Mouse (Mus musculus) brain, embryonic 14.5 days (tissue): ENCODE measurements around the gene Pcif1. TPM values are rescaled to one million over a fixed set of nuclear protein-coding genes. Genes with fewer than 3 reads are reported as not detected.

Source experiments
- DNase-seq: peaks from one replicate; pipeline ENCODE4 v3.0.0-alpha.2; 2011; ENCODE audit warnings: low read depth
- CTCF ChIP-seq: fragments of 200-500 bp; IDR thresholded peaks from 2 replicates; pipeline ENCODE4 v1.5.1; 2012; ENCODE audit warnings: inconsistent platforms, mild to moderate bottlenecking, moderate library complexity, borderline replicate concordance; ENCODE audit not compliant: insufficient read depth, insufficient read length; ENCODE audit errors: extremely low read depth
- POLR2A ChIP-seq: fragments of 200-500 bp; IDR thresholded peaks from 2 replicates; pipeline ENCODE4 v1.6.1; 2012; ENCODE audit warnings: mild to moderate bottlenecking, inconsistent platforms, borderline replicate concordance; ENCODE audit not compliant: poor library complexity, insufficient read depth, insufficient read length, severe bottlenecking; ENCODE audit errors: extremely low read depth
- polyA plus RNA-seq: library from polyadenylated mRNA; depleted of rRNA; stranded (reverse); fragments of >200 nt; gene quantifications from 2 replicates; pipeline ENCODE4 v1.2.3, GENCODE M21; 2012; rRNA removed

The Pcif1 gene
- polyA plus RNA-seq, 1 experiment, result 55.5 TPM

DNA sequence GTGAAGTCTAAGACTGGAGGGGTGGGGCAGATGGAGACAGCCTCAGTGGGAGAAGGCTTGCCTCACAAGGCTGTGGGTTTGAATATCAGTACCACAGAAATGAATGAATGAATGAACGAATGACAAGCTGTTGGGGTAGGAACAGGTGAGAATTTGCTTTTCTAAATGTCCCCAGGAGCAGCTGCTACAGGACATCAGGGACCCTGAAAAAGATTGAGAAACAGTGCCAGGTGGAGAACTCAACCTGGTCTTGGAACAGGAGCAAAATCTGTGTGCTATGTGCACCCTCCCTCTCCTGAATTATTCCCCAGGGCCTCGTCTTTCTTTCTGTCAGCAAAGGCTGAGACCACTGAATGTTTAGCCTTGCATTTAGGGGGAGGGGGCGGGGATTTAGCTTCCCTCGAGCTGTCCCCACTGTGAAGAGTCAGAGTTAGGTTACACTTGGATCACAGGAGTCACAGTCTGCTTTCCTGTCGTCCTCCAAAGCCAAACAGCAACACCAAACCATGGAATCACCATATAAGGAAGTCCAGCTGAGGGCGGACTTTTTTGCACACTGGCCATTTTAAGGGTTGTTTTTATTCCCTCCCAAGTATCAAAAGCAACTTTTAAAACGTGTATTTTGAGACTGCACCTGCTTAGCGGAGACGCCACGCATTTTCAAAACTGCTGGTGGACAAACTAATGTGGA, 61.2 kb downstream of the Pcif1 start, which contains the start of gene Mmp9:
Gene Mmp9 (plus strand): TSS at position 641 of the 691 bp plus-strand sequence.
- no peak for TF ChIP-seq POLR2A
- TF ChIP-seq CTCF, result no peak
- no peak for DNase-seq

DNA sequence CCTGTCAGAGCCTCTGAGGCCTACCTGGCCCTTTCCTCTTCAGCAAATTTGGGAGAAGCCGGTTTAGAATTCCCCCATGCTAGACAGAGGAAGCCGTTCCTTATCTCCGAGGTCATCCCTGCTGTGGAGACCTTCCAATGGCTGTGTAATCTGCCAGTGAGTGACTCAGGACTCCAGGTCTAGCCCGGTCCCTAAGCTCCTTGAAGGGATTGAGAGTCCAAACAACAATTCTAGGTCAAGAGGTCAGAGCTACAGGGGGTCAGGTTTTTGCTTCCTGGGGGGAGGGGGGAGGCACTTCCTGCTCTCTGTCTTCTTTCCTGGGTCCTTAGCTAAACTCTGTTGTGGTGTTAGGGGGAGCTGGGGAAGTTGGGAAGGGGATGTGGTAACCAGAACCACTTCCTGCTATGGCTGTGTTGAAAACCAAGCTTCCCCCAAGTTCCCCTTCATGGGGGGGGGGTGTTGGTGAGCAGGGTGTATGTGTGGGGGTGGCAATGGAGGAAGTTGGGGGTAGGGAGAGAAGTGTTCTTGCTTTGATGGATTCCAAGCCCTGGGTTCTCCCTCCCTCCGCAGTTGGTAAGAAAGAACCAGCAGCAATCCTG, 63.7 kb downstream of the Pcif1 start:
- TF ChIP-seq CTCF (no peak), POLR2A (no peak)
- no peak for DNase-seq

Other genes starting within 250 kb of the Pcif1 start
- not detected in 2 replicates for gene Wfdc16, start 240.5 kb upstream of the Pcif1 start, polyA plus RNA-seq
- not detected in 2 replicates for gene Wfdc10, start 223.3 kb upstream of the Pcif1 start, polyA plus RNA-seq
- not detected in 2 replicates for gene Wfdc9, start 222.7 kb upstream of the Pcif1 start, polyA plus RNA-seq
- gene Wfdc11, start 205.2 kb upstream of the Pcif1 start, polyA plus RNA-seq, result not detected in 2 replicates
- gene Wfdc13, start 194.2 kb upstream of the Pcif1 start, polyA plus RNA-seq, result not detected in 2 replicates
- gene Spint4, start 180.8 kb upstream of the Pcif1 start, polyA plus RNA-seq, result not detected in 2 replicates
- gene Spint5, start 164.0 kb upstream of the Pcif1 start, polyA plus RNA-seq, result not detected in 2 replicates
- gene Wfdc3, start 133.4 kb upstream of the Pcif1 start, polyA plus RNA-seq, result 0.94 and 1.4 TPM in 2 replicates
- gene Dnttip1, start 133.3 kb upstream of the Pcif1 start, polyA plus RNA-seq, result 46.0 and 50.2 TPM in 2 replicates
- gene Ube2c, start 109.4 kb upstream of the Pcif1 start, polyA plus RNA-seq, result 94.0 and 201 TPM in 2 replicates
- 1.7 TPM in 2 replicates for gene Tnnc2, start 99.3 kb upstream of the Pcif1 start, polyA plus RNA-seq
- gene Snx21, start 93.5 kb upstream of the Pcif1 start, polyA plus RNA-seq, result 25.9 and 27.0 TPM in 2 replicates
- 29.7 and 41.1 TPM in 2 replicates for gene Acot8, start 74.4 kb upstream of the Pcif1 start, polyA plus RNA-seq
- 8.5 and 10.1 TPM in 2 replicates for gene Zswim3, start 74.2 kb upstream of the Pcif1 start, polyA plus RNA-seq
- gene Zswim1, start 56.6 kb upstream of the Pcif1 start, polyA plus RNA-seq, result 12.1 and 17.6 TPM in 2 replicates
- gene Spata25, start 50.8 kb upstream of the Pcif1 start, polyA plus RNA-seq, result not detected in 2 replicates
- 125 and 165 TPM in 2 replicates for gene Ctsa, start 46.4 kb upstream of the Pcif1 start, polyA plus RNA-seq
- gene Neurl2, start 45.8 kb upstream of the Pcif1 start, polyA plus RNA-seq, result 5.1 and 7.0 TPM in 2 replicates
- 62.2 and 109 TPM in 2 replicates for gene Pltp, start 21.6 kb upstream of the Pcif1 start, polyA plus RNA-seq
- 43.2 and 47.0 TPM in 2 replicates for gene Zfp335, start 32.5 kb downstream of the Pcif1 start, polyA plus RNA-seq
- 19.5 and 32.8 TPM in 2 replicates for gene Mmp9, start 61.5 kb downstream of the Pcif1 start, polyA plus RNA-seq
- 80.5 and 110 TPM in 2 replicates for gene Slc12a5, start 81.5 kb downstream of the Pcif1 start, polyA plus RNA-seq
- 128 and 143 TPM in 2 replicates for gene Ncoa5, start 155.6 kb downstream of the Pcif1 start, polyA plus RNA-seq
- 8.4 and 8.7 TPM in 2 replicates for gene Cd40, start 176.3 kb downstream of the Pcif1 start, polyA plus RNA-seq
- gene 1700025C18Rik, start 211.4 kb downstream of the Pcif1 start, polyA plus RNA-seq, result not detected in 2 replicates